Mouse (Mus musculus) neutrophil, adult 59 days (primary cell): Measurements from ENCODE around the gene Tas2r119. TPM values are rescaled to one million over a fixed set of nuclear protein-coding genes. Genes with fewer than 3 reads are reported as not detected.

Experiments
- total RNA-seq, 2 experiments: library from RNA; stranded (reverse); gene quantifications; 1 replicate in 1 of 2; 2 replicates in 1 of 2; pipeline ENCODE4 v1.2.4; 2023

Tas2r119 gene
- not detected for total RNA-seq

DNA sequence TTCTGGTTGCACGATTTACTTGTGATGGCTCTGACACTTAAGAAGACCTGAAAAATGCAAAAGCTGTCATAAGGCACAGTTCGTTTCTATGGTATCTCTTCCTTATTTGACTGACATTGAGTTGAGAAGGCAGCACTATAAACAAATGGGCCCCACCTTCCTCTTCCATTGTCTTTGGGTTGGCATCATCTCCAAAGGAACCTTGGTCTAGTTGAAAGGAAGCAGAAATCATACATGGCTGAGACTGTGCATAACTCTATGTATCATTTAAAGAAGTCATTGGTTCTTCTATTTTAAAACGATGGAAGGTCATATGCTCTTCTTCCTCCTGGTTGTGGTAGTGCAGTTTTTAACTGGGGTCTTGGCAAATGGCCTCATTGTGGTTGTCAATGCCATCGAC is at the start of gene Tas2r119:
Gene Tas2r119, plus strand, starts transcription at position 301 of the 400 bp plus-strand sequence.

Other genes starting within 250 kb of the Tas2r119 start
- under 1 TPM; 0.16 to 0.22 TPM for gene Sema5a, start 67.5 kb downstream of the Tas2r119 start, total RNA-seq